Mouse (Mus musculus) lung, postnatal 4 days (tissue): ENCODE data around the gene Rnf181.

Experiments used
- DNase-seq, 2 experiments: peaks; one replicate each; pipeline ENCODE4 v3.0.0; 2021

The Rnf181 gene

GRCm38 (mm10) chr6:72358086-72358764 lies 8.5 kb downstream of the Rnf181 start:
- DNase-seq = no peak

DNA sequence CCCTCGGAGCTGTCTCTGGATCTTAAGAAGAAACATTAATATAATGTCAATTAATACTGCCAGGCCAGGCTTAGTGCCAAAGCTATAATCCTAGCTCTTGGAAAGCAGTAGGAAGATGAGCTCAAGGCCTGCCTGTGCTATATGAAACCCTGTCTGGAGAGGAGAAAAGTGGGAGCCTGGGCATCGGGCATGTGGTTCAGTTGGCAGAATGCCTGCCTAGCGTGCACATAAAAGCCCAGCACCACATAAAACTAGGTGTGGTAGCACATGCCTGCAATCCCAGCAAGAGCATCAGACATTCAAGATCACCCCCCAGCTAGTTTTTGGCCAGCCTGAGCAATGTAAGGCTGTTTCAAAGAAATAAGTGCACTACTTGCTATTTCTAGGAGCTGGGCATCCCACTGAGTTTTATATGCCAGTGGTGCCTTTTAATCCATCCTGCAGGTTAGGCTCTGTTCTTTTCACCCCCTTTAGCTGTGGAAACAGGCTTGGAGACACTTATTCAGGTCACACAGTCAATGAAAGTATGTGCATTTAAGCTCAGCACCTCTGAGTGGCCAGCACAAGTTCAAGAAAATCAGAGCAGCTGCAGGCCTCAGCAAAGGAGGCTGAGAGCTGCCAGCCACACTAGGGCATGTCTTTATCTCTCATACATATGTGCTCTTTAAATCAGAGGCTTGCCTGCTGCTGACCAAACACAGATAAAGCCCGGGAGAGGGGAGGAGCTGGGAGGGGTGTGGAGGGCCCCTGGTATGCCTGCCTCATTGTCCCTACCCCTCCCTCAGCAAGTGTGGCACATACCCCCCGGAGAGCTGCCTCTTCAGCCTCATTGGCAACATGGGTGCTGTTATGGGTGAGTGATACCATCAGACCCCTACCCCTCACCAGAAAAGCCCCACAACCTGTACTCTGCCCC lies 9.3 kb downstream of the Rnf181 start:
- DNase-seq = peak in 1 of 2 experiments; percentile 30

DNA sequence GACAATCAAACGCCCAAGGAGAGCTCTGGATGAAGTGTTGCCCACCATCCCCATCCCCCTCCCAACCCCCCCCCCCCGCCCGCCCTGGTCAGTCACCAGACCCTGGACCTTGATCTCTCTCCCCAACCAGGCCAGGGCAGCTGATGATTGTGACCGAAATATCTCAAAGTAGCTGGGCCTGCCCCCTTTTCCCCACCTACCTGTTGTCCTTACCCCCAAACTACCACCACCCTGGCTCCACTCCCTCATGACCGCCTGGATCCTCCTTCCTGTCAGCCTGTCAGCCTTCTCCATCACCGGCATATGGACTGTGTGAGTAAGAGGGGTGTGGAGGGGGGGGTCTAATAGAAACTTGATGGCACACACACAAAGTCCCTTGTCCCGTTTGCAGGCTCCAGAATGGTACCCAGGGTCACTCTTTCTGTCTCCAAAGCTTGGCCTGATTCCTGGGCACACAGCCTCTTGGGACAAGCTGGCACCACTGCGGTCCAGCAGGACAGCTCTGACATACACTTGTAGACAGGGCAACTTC lies 10.7 kb downstream of the Rnf181 start:
- no peak for DNase-seq

DNA sequence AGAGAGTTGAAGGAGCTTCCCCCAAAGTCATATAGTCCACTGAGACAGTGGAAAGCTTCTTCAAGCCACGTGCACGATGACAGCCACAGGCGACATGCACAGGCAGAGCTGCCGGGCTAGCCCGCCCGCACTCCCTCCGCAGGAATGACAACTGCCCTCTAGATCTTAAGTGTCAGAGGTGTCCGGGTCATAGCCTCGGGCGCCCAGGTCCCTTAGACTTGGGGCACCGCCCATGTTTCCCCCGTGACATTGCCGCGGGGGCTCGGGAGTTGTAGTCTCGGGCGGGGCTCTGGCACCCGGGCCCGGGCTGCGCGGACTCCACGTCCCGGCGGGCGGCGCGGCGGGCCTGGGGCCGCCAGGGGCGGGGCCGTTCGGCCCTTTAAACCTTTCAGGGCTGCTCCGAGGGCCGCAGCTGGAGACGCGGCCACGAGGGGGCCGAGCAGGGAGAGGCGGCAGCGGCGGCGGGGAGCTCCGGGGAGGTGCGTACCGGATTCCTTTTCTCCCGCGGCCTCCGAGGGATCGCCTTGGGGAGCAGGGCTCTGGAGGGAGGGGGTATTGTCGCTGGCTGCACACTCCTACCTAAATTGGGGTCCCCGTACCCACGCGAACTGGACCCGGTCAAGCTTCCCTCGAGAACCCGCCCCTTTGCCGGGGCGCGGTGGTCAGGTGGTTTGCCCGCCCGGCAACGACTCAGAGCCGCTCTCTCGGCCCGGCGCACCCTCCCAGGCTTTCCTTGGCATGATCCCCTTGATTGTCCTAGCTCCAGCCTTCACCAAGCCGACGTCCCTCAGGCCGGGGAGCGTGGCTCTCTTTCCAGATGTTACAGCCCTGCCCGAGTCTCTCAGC lies 11.5 kb downstream of the Rnf181 start, which contains the start of gene Tmem150a:
TSS of gene Tmem150a (plus strand) at position 382 of the 846 bp plus-strand sequence.
- peak; percentile 90 to 94 for DNase-seq

DNA sequence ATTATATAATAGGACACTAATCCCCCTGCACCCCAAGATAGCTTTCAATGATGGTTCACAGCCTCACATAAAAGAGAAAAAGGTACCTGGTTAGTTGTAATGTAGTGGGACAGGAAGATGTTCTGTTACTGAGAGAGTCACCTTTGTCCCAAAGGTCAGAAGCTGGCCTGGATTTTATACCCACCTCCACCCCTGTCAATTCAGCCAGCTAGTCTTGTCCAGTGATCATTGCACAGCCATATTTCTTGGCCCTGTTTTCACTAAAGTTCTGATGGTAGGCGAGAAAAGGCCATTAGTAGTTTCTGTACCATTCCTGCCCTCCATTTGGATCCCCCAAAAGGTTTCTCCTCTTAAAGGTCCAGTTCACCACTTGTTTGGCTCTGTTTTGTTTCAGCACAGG lies 12.7 kb downstream of the Rnf181 start:
- DNase-seq = no peak

DNA sequence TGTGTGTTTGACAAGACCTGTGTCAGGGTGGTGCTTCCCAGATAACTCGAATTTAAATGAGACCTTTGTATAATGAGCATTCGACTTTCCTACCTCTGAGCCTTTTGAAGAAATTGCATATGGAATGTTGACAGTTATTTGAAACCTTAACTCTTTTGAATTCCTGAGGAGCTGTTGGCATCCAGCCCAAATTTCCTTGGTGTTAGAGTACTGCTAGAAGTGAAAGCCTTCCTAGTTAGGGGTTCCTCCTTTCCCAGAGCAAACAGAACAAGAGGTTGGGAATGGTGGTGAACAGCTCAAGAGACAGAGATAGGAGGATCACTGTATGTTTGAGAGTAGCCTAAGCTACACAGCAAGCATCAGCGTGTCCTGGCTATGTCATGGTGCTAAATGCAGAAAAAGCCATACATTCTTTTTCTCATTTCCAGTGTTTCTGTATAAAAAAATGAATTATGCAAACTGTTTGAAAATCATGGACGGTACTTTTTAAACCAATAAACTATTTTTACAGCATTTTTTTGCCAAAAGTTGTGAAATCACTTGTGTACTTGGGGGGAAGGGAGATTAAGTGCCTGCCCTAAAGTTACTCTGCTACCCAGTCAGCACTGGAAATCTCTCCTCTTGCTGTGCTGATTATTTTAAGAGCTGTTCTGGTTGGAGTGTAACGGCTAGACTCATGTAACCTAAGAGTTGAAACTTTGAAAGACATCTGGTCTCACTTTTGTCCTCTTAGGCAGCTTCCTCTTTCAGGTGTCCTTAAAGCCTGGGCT lies 13.9 kb downstream of the Rnf181 start:
- DNase-seq = peak in 1 of 2 experiments; percentile 63

GRCm38 (mm10) chr6:72350214-72350613 lies 16.5 kb downstream of the Rnf181 start:
- DNase-seq = no peak

DNA sequence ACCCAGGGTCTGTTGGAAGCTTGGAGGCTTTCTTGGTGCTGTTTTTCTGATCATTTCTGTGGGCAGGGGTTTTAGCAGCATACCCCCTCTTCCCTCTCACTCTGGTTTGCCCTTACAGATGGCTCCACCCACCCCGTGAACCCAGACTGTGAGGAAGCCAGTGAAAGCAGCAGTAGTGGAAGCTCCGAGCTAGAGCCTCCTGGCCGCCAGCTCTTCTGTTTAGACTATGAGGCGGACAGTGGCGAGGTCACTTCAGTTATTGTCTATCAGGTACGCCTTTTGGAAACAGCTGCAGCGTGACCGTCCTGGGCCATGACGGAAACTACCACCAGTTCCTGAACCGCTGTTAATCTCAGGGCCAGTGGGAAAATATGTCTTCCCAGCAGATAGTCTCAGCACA lies 18.3 kb downstream of the Rnf181 start:
- DNase-seq = no peak

GRCm38 (mm10) chr6:72347166-72347941 lies 19.4 kb downstream of the Rnf181 start, which contains the start of gene 0610030E20Rik:
Gene 0610030E20Rik, plus strand, starts transcription at chr6:72347317.
- DNase-seq = peak; percentile 81 to 82

DNA sequence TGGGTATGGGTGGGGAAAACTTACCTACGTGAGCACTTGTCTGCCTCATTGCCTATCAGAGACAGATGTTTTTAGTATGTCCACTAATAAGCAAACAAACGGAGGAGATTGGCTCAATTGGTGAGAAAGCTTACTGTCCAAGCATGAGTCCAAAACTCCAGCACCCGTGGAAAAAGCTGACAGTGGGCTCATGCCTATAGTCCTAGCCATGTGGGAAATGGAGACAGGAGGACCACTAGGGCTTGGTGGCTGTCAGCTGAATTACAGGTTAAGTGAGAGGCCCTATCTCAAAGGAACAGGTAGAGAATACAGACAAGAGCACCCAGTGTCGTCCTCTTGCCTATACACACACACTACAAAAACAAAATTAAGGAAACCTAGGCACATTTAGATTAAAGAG lies 20.5 kb downstream of the Rnf181 start:
- DNase-seq = no peak

- no peak for DNase-seq
Observed at GRCm38 (mm10) chr6:72345633-72346032, 21.1 kb downstream of the Rnf181 start.

GRCm38 (mm10) chr6:72345074-72345567 lies 21.6 kb downstream of the Rnf181 start, which contains the start of gene Usp39:
Gene Usp39, minus strand, starts transcription at chr6:72345184.
- peak; percentile 94 for DNase-seq

- no peak for DNase-seq
Observed at GRCm38 (mm10) chr6:72344396-72345073, 22.2 kb downstream of the Rnf181 start.

- no peak for DNase-seq
Observed at GRCm38 (mm10) chr6:72340481-72340880, 26.3 kb downstream of the Rnf181 start.

GRCm38 (mm10) chr6:72333111-72333510 lies 33.6 kb downstream of the Rnf181 start:
- no peak for DNase-seq

DNA sequence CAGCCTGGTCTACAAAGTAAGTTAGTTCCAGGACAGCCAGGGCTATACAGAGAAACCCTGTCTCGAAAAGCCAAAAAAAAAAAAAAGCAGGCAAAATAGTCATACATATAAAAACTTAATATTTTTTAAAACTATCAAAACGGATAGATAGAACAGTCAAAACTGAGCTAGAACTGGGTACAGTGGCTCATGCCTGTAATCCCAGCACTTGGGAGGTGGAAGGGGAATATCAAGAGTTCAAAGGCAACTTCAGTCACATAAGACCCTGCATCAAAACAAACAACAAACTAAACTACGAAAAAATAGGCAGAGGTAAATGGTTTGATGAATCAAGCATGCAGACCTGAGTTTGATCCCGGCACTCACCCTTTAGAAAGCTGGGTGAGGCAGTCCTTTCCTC lies 36.6 kb downstream of the Rnf181 start:
- DNase-seq = no peak

- DNase-seq = no peak
Observed at GRCm38 (mm10) chr6:72329019-72329418, 37.7 kb downstream of the Rnf181 start.

DNA sequence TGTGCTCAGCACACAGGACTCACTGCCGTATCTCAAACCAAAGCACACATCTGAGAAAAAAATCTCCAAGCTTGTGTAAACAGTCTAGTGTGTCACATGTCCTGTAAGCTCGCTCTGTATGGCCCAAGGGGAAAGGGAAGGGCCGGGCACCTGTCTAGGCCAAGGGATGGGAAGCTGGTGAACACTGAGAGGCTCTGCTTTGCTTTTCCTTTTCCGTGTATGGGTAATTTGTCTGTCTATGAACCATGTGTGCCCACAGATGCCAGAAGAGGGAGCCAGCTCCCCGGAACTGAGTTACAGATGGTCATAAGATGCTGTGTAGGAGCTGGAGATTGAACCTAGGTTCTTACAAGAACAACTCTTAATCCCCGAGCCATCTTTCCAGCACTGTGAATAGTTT lies 40.5 kb downstream of the Rnf181 start:
- DNase-seq = peak in 1 of 2 experiments; percentile 66

- DNase-seq = no peak
Observed at GRCm38 (mm10) chr6:72323786-72324508, 42.8 kb downstream of the Rnf181 start.
